Mouse (Mus musculus): ENCODE results near the gene Chst11. TPM values are rescaled to one million over a fixed set of nuclear protein-coding genes. Genes with fewer than 3 reads are reported as not detected.

The Chst11 gene
- polyA plus RNA-seq, 1 experiment from 2014 or later, result 3.2 TPM

- Histone ChIP-seq H3K36me3 (ENCODE audit: control insufficient read depth, insufficient read depth, low read length) (no peaks in the 10 kb centered on the region), H3K9me3 (replicated peaks; ENCODE audit: control insufficient read depth, low read length, poor library complexity, severe bottlenecking) (no peaks in the 10 kb centered on the region), H3K4me2 (ENCODE audit: low read length) (no peak overlapping the region), H3K4me3 (ENCODE audit: low read depth, low read length) (no peak overlapping the region), H3K27me3 (ENCODE audit: control insufficient read depth, insufficient read depth, low read depth, low read length) (no peaks in the 10 kb centered on the region), H3K9ac (ENCODE audit: low read depth, low read length) (no peak overlapping the region), H3K27ac (ENCODE audit: low read length) (no peak overlapping the region), H3K4me1 (ENCODE audit: control insufficient read depth, insufficient read depth, low read length) (no peaks in the 10 kb centered on the region)
- ATAC-seq, result no peak
- WGBS, result 96% methylated on average over 2 of the region's 2 CpGs
Measured at GRCm38 (mm10) chr10:83000721-83001120, 15.4 kb downstream of the Chst11 start.

- Histone ChIP-seq H3K4me2 (ENCODE audit: low read length) (no peak overlapping the region), H3K4me1 (ENCODE audit: control insufficient read depth, insufficient read depth, low read length) (no peaks in the 10 kb centered on the region), H3K27me3 (ENCODE audit: control insufficient read depth, insufficient read depth, low read depth, low read length) (no peaks in the 10 kb centered on the region), H3K9ac (ENCODE audit: low read depth, low read length) (no peak overlapping the region), H3K4me3 (ENCODE audit: low read depth, low read length) (no peak overlapping the region), H3K36me3 (ENCODE audit: control insufficient read depth, insufficient read depth, low read length) (no peaks in the 10 kb centered on the region), H3K27ac (ENCODE audit: low read length) (no peak overlapping the region), H3K9me3 (replicated peaks; ENCODE audit: control insufficient read depth, low read length, poor library complexity, severe bottlenecking) (no peaks in the 10 kb centered on the region)
- no peak for ATAC-seq
- WGBS, result 97% methylated on average over 7 of the region's 7 CpGs
Measured at GRCm38 (mm10) chr10:83003899-83004298, 18.6 kb downstream of the Chst11 start.

DNA sequence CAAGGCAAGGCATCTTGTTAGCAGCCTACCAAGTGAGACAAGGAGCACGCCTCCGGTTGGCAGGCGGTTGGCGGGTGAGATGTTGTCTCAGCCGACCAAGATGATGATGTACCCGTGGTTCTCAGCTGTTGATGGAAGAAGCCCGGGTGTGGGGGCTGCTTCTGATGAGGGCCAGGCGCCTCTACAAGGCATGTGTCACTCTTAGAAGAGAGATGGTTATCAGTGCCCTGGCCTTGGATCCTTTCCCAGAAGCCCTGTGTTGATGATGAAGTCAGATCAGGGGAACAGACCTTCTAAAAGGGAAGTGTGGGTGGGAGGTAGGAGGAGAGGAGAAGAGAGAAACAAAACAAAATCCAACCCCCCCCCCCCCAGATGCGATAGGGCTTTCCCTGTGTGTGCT is 19.1 kb downstream of the Chst11 start:
- Histone ChIP-seq H3K9me3 (replicated peaks; ENCODE audit: control insufficient read depth, low read length, poor library complexity, severe bottlenecking) (no peaks in the 10 kb centered on the region), H3K4me1 (ENCODE audit: control insufficient read depth, insufficient read depth, low read length) (no peaks in the 10 kb centered on the region), H3K9ac (ENCODE audit: low read depth, low read length) (no peak overlapping the region), H3K27ac (ENCODE audit: low read length) (no peak overlapping the region), H3K36me3 (ENCODE audit: control insufficient read depth, insufficient read depth, low read length) (no peaks in the 10 kb centered on the region), H3K4me2 (ENCODE audit: low read length) (no peak overlapping the region), H3K4me3 (ENCODE audit: low read depth, low read length) (no peak overlapping the region), H3K27me3 (ENCODE audit: control insufficient read depth, insufficient read depth, low read depth, low read length) (no peaks in the 10 kb centered on the region)
- WGBS, result 91% methylated on average over 9 of the region's 9 CpGs
- ATAC-seq, result no peak

- whole genome bisulfite sequencing, result 91% methylated on average over 4 of the region's 4 CpGs
- Histone ChIP-seq H3K9me3 (replicated peaks; ENCODE audit: control insufficient read depth, low read length, poor library complexity, severe bottlenecking) (no peaks in the 10 kb centered on the region), H3K27ac (ENCODE audit: low read length) (no peak overlapping the region), H3K9ac (ENCODE audit: low read depth, low read length) (no peak overlapping the region), H3K4me2 (ENCODE audit: low read length) (no peak overlapping the region), H3K4me1 (ENCODE audit: control insufficient read depth, insufficient read depth, low read length) (no peaks in the 10 kb centered on the region), H3K27me3 (ENCODE audit: control insufficient read depth, insufficient read depth, low read depth, low read length) (no peaks in the 10 kb centered on the region), H3K4me3 (ENCODE audit: low read depth, low read length) (no peak overlapping the region), H3K36me3 (ENCODE audit: control insufficient read depth, insufficient read depth, low read length) (no peaks in the 10 kb centered on the region)
- no peak for ATAC-seq
Measured at GRCm38 (mm10) chr10:83005003-83005402, 19.7 kb downstream of the Chst11 start.

DNA sequence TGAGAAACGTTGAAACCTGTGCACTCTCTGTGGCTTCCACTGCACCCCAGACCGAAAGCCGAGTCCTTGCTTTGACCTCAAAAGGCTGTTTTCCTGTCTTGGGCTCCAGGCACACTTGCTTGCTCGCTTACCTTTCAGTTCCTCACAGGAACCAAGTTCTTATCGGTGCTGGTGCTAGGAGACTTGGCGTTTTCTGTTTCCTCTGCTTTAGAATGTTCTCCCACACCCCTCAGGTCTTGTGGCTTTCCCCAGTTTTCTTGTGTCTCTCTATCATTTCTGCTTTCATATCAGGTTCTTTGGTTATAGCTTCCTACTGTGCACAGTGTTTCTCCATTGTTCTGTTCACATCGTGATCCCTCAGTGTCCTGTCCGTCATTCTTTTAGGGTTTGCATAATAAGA is 21.0 kb downstream of the Chst11 start:
- Histone ChIP-seq H3K4me1 (ENCODE audit: control insufficient read depth, insufficient read depth, low read length) (no peaks in the 10 kb centered on the region), H3K4me3 (ENCODE audit: low read depth, low read length) (no peak overlapping the region), H3K9ac (ENCODE audit: low read depth, low read length) (no peak overlapping the region), H3K27ac (ENCODE audit: low read length) (no peak overlapping the region), H3K27me3 (ENCODE audit: control insufficient read depth, insufficient read depth, low read depth, low read length) (no peaks in the 10 kb centered on the region), H3K36me3 (ENCODE audit: control insufficient read depth, insufficient read depth, low read length) (no peaks in the 10 kb centered on the region), H3K4me2 (ENCODE audit: low read length) (no peak overlapping the region), H3K9me3 (replicated peaks; ENCODE audit: control insufficient read depth, low read length, poor library complexity, severe bottlenecking) (no peaks in the 10 kb centered on the region)
- 87% methylated on average over 8 of the region's 8 CpGs for WGBS
- ATAC-seq, result no peak

DNA sequence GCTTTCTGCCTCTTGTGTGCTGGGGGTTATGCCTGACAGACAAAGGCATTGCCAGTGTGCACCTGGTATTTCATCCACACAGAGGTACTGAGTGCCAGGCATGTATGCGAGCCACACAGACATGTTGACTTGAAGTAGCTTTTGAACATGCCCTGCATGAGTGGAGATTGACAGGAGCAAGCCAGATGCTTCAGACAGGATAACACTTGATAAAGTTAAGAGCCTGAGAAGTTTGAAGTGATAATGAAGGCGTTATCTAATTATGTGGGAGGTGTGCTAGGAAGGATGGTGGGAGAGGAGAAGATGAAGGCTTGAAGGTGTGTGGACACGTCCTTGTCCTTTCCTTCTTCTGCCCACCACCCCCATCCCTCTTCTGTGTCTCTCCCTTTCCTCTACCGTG is 28.7 kb downstream of the Chst11 start:
- Histone ChIP-seq H3K9ac (ENCODE audit: low read depth, low read length) (no peak overlapping the region), H3K9me3 (replicated peaks; ENCODE audit: control insufficient read depth, low read length, poor library complexity, severe bottlenecking) (no peaks in the 10 kb centered on the region)
- WGBS, result 77% methylated on average over 4 of the region's 4 CpGs

DNA sequence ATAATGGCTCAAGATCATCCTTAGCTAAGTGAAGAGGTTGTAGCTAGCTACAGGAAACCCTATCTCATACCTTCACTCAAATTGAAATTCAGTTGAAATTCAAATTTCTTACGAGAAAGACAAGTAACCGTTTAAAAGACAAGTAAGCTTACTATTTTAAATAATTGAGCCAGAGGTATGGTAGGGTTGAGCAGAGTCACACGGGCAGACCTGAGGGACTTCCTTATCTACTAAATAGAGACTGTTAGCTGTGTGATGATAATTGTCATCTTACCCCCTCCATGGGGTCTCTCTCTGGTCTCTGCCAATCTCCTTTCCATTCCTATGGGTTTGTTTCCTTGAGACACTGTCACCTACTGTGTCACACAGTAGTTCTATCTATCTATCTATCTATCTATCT is 30.6 kb downstream of the Chst11 start:
- Histone ChIP-seq H3K9me3 (replicated peaks; ENCODE audit: control insufficient read depth, low read length, poor library complexity, severe bottlenecking) (no peaks in the 10 kb centered on the region), H3K27ac (ENCODE audit: low read length) (no peak overlapping the region), H3K9ac (ENCODE audit: low read depth, low read length) (no peak overlapping the region), H3K27me3 (ENCODE audit: control insufficient read depth, insufficient read depth, low read depth, low read length) (no peaks in the 10 kb centered on the region), H3K4me2 (ENCODE audit: low read length) (no peak overlapping the region), H3K4me3 (ENCODE audit: low read depth, low read length) (no peak overlapping the region), H3K36me3 (ENCODE audit: control insufficient read depth, insufficient read depth, low read length) (no peaks in the 10 kb centered on the region), H3K4me1 (ENCODE audit: control insufficient read depth, insufficient read depth, low read length) (peaks cover 24% of the 10 kb centered on the region)
- 94% methylated on average over 3 of the region's 3 CpGs for WGBS
- ATAC-seq, result no peak

More for the DNA sequence above, 28.7 kb downstream of the Chst11 start:
- Histone ChIP-seq H3K4me1 (ENCODE audit: control insufficient read depth, insufficient read depth, low read length) (peaks cover 9% of the 10 kb centered on the region), H3K27ac (ENCODE audit: low read length) (no peak overlapping the region), H3K4me3 (ENCODE audit: low read depth, low read length) (no peak overlapping the region), H3K27me3 (ENCODE audit: control insufficient read depth, insufficient read depth, low read depth, low read length) (no peaks in the 10 kb centered on the region), H3K36me3 (ENCODE audit: control insufficient read depth, insufficient read depth, low read length) (no peaks in the 10 kb centered on the region), H3K4me2 (ENCODE audit: low read length) (no peak overlapping the region)
- no peak for ATAC-seq

- Histone ChIP-seq H3K4me3 (ENCODE audit: low read depth, low read length) (no peak overlapping the region), H3K27me3 (ENCODE audit: control insufficient read depth, insufficient read depth, low read depth, low read length) (no peaks in the 10 kb centered on the region)
- 79% methylated on average over 13 of the region's 13 CpGs for WGBS
Measured at GRCm38 (mm10) chr10:83016779-83017178, 31.5 kb downstream of the Chst11 start.

GRCm38 (mm10) chr10:83017760-83018498 is 32.6 kb downstream of the Chst11 start:
- no peaks in the 10 kb centered on the region for H3K27me3 ChIP-seq (ENCODE audit: control insufficient read depth, insufficient read depth, low read depth, low read length)
- no peak overlapping the region for H3K4me3 ChIP-seq (ENCODE audit: low read depth, low read length)
- no peak overlapping the region for H3K9ac ChIP-seq (ENCODE audit: low read depth, low read length)
- 61% methylated on average over 21 of the region's 21 CpGs for WGBS
- H3K36me3 ChIP-seq (ENCODE audit: control insufficient read depth, insufficient read depth, low read length), result no peaks in the 10 kb centered on the region
- H3K27ac ChIP-seq (ENCODE audit: low read length), result peak overlapping the region; percentile 41; the same call in 1 of the 2 replicates
- no peaks in the 10 kb centered on the region for H3K9me3 ChIP-seq (replicated peaks; ENCODE audit: control insufficient read depth, low read length, poor library complexity, severe bottlenecking)
- no peak for ATAC-seq
- peaks cover 35% of the 10 kb centered on the region for H3K4me1 ChIP-seq (ENCODE audit: control insufficient read depth, insufficient read depth, low read length)
- no peak overlapping the region; the same call in 1 of the 2 replicates for H3K4me2 ChIP-seq (ENCODE audit: low read length)

More at GRCm38 (mm10) chr10:83016779-83017178, 31.5 kb downstream of the Chst11 start:
- H3K9ac ChIP-seq (ENCODE audit: low read depth, low read length), result no peak overlapping the region
- H3K4me1 ChIP-seq (ENCODE audit: control insufficient read depth, insufficient read depth, low read length), result peaks cover 33% of the 10 kb centered on the region
- no peak for ATAC-seq
- H3K27ac ChIP-seq (ENCODE audit: low read length), result no peak overlapping the region
- no peaks in the 10 kb centered on the region for H3K9me3 ChIP-seq (replicated peaks; ENCODE audit: control insufficient read depth, low read length, poor library complexity, severe bottlenecking)
- no peaks in the 10 kb centered on the region for H3K36me3 ChIP-seq (ENCODE audit: control insufficient read depth, insufficient read depth, low read length)
- H3K4me2 ChIP-seq (ENCODE audit: low read length), result no peak overlapping the region

Data from midbrain, embryonic 16.5 days (tissue).